Mouse (Mus musculus) stomach, postnatal 0 days (tissue): ENCODE results near the gene Maml1. TPM values are rescaled to one million over a fixed set of nuclear protein-coding genes. Genes with fewer than 3 reads are reported as not detected.

Experiments
- ATAC-seq: fragments of 200-750 bp; cut with Nextera tagmentation; 2 replicates; pipeline ENCODE4 v1.8.0; 2017; ENCODE audit not compliant: low FRiP score, low TSS enrichment
- DNase-seq: peaks from one replicate; pipeline ENCODE4 v3.0.0-alpha.2; 2016; ENCODE audit warnings: low spot score
- H3K27ac ChIP-seq: fragments of 300-500 bp; sonication (generic); replicated peaks from 2 replicates; pipeline ENCODE4 v1.5.1; 2014; ENCODE audit warnings: mild to moderate bottlenecking, control low read depth
- H3K27me3 ChIP-seq: fragments of 300-500 bp; sonication (generic); 2 replicates; pipeline ENCODE4 v1.6.1; 2014; ENCODE audit warnings: low read length; ENCODE audit not compliant: control insufficient read depth, insufficient read depth
- H3K36me3 ChIP-seq: fragments of 300-500 bp; sonication (generic); 2 replicates; pipeline ENCODE4 v1.6.1; 2014; ENCODE audit warnings: low read length, mixed read lengths; ENCODE audit not compliant: control insufficient read depth, insufficient read depth
- H3K4me1 ChIP-seq: fragments of 300-500 bp; sonication (generic); replicated peaks from 2 replicates; pipeline ENCODE4 v1.6.1; 2014; ENCODE audit warnings: antibody characterized with exemption; ENCODE audit not compliant: control insufficient read depth, insufficient read depth
- H3K4me2 ChIP-seq: fragments of 300-500 bp; sonication (generic); replicated peaks from 2 replicates; pipeline ENCODE4 v1.6.1; 2014; ENCODE audit warnings: low read depth, mild to moderate bottlenecking, control low read depth, moderate library complexity
- H3K4me3 ChIP-seq: fragments of 300-500 bp; sonication (generic); 2 replicates; pipeline ENCODE4 v1.5.1; 2014; ENCODE audit warnings: low read depth, low read length, control low read depth
- H3K9ac ChIP-seq: fragments of 300-500 bp; sonication (generic); 2 replicates; pipeline ENCODE4 v1.6.1; 2014; ENCODE audit warnings: mild to moderate bottlenecking, low read length, control low read depth, mixed read lengths
- H3K9me3 ChIP-seq: fragments of 300-500 bp; sonication (generic); 2 replicates; pipeline ENCODE4 v1.6.1; 2016; ENCODE audit warnings: low read length; ENCODE audit not compliant: control insufficient read depth
- CTCF ChIP-seq: IDR thresholded peaks from 2 replicates; pipeline ENCODE4 v1.5.1; 2016; ENCODE audit warnings: antibody characterized with exemption, low read depth, mild to moderate bottlenecking, moderate library complexity
- EP300 ChIP-seq: optimal IDR thresholded peaks from 2 replicates; pipeline ENCODE3; 2016; ENCODE audit warnings: antibody characterized with exemption
- WGBS: fragments of 180-500 bp; shearing (Covaris S2); extraction: QIAGEN DNeasy Blood & Tissue Kit; methylation state at CpG from one replicate; pipeline ENCODE4 v1.1.7; 2014; 5-methylcytosine and 5-hydroxymethylcytosine counted together
- polyA plus RNA-seq: library from polyadenylated mRNA; unstranded; fragments of >200 nt; fragmentation: Nextera tagmentation; extraction: Ambion mirVana; gene quantifications from 2 replicates; pipeline ENCODE4 v1.2.1, GENCODE M21; 2015

Maml1 gene
- polyA plus RNA-seq, 1 experiment from 2014 or later, result 2.4 TPM

DNA sequence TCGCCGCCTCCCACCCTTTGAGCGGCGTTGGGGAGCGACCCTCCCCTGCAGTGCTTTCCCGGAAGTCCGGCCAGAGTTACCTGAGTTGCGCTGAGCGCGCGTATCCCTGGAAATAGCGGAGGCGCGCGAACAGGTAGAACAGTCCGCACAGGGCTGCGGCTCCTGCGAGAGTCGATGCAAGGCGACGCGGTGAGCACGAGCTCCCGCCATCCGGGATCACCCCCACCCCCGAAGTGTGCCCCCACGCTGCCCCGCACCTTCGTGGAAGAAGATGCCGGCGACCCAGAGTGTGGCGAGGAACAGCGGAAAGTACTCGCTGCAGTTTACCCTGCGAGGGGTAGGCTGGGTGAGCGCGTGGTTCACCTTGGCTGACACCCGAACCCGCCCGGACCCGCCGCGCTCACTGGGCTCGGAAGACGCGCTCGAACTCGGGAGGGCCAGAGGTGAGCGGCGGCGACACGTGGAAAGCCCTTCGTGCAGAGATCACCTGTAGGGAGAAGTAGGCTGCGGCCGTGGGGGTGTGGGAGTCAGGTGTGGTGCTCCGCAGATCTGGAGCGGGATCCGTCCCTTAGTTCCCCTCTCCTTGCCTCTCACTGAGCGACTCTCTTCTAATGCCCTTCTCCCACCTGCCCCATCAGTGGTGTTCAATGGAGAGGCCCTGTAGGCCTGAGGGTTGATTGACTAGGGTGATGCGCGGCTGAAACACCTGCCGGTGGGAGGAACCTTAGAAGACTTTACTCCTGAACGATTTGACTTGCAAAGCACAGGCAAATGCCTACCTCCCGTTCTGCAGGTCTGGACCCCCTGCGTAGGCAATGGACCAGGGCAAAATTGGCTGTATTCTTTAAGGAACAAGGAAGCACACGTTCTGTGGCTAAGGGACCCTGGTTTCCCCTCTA lies 54.9 kb downstream of the Maml1 start:
- Histone ChIP-seq H3K9me3 (no peaks in the 10 kb centered on the region), H3K4me3 (peak overlapping the region; percentile 63), H3K4me2 (peak overlapping the region; percentile 97), H3K27ac (no peak overlapping the region; the same call in 1 of the 2 replicates), H3K9ac (peak overlapping the region; percentile 60), H3K36me3 (peaks cover 12% of the 10 kb centered on the region), H3K27me3 (no peaks in the 10 kb centered on the region), H3K4me1 (0 out of 2 replicates have a peak, but pooled peaks cover 4% of the 10 kb centered on the region)
- TF ChIP-seq EP300 (no peak), CTCF (no peak)
- ATAC-seq, result peak; percentile 36
- DNase-seq, result peak; percentile 63
- WGBS, result 3% methylated on average over 64 of the region's 66 CpGs

- peak overlapping the region; percentile 63 for H3K4me3 ChIP-seq
- DNase-seq (peak; percentile 97), ATAC-seq (peak; percentile 89)
- H3K36me3 ChIP-seq, result peaks cover 14% of the 10 kb centered on the region
- no peaks in the 10 kb centered on the region for H3K27me3 ChIP-seq
- H3K9me3 ChIP-seq, result no peaks in the 10 kb centered on the region
- H3K4me1 ChIP-seq, result 0 out of 2 replicates have a peak, but pooled peaks cover 4% of the 10 kb centered on the region
- peak overlapping the region; percentile 97 for H3K4me2 ChIP-seq
- H3K9ac ChIP-seq, result peak overlapping the region; percentile 60
- TF ChIP-seq CTCF, result peak; percentile 67
- no peak for TF ChIP-seq EP300
- WGBS, result 1% methylated on average over 27 of the region's 27 CpGs
- H3K27ac ChIP-seq, result no peak overlapping the region; the same call in 1 of the 2 replicates
Observed at GRCm38 (mm10) chr11:50236540-50236936, 55.6 kb downstream of the Maml1 start.

GRCm38 (mm10) chr11:50234606-50235005 lies 57.5 kb downstream of the Maml1 start:
- Histone ChIP-seq H3K27ac (no peak overlapping the region), H3K4me1 (peaks cover 5% of the 10 kb centered on the region; the same call in 1 of the 2 replicates), H3K36me3 (peaks cover 14% of the 10 kb centered on the region), H3K4me3 (no peak overlapping the region), H3K9ac (no peak overlapping the region), H3K27me3 (no peaks in the 10 kb centered on the region), H3K9me3 (no peaks in the 10 kb centered on the region), H3K4me2 (no peak overlapping the region)
- TF ChIP-seq CTCF (no peak), EP300 (no peak)
- DNase-seq (no peak), ATAC-seq (no peak)
- WGBS, result 96% methylated on average over 25 of the region's 25 CpGs

- no peaks in the 10 kb centered on the region for H3K27me3 ChIP-seq
- TF ChIP-seq EP300, result no peak
- peak; percentile 53 for TF ChIP-seq CTCF
- ATAC-seq (no peak), DNase-seq (no peak)
- no peak overlapping the region for H3K4me3 ChIP-seq
- H3K9me3 ChIP-seq, result no peaks in the 10 kb centered on the region
- 84% methylated on average over 11 of the region's 11 CpGs for WGBS
- H3K27ac ChIP-seq, result no peak overlapping the region
- no peak overlapping the region for H3K9ac ChIP-seq
- H3K4me2 ChIP-seq, result no peak overlapping the region
- peaks cover 14% of the 10 kb centered on the region for H3K36me3 ChIP-seq
- peaks cover 9% of the 10 kb centered on the region; the same call in 1 of the 2 replicates for H3K4me1 ChIP-seq
Observed at GRCm38 (mm10) chr11:50233993-50234392, 58.1 kb downstream of the Maml1 start.

DNA sequence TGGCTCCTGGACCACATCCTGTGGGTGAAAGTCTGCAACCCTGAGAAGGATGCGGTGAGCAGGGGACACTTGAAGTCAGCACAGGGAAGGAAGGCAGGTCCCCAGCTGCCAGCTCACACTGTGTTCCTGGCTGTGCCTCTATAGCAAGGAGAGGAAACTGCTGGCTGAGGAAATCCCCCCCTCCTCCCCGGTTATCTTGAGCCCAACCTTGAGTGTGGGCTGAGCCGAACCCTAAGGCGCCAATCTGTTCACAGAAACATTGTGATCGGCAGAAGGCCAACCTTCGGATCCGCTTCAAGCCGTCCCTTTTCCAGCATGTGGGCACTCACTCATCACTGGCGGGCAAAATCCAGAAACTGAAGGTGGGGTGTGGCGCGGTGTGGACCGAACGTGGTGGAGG lies 59.1 kb downstream of the Maml1 start:
- DNase-seq (no peak), ATAC-seq (no peak)
- Histone ChIP-seq H3K4me3 (no peak overlapping the region), H3K4me1 (peaks cover 12% of the 10 kb centered on the region; the same call in 1 of the 2 replicates), H3K27ac (no peak overlapping the region), H3K9me3 (no peaks in the 10 kb centered on the region), H3K36me3 (peaks cover 14% of the 10 kb centered on the region), H3K4me2 (no peak overlapping the region), H3K9ac (no peak overlapping the region), H3K27me3 (no peaks in the 10 kb centered on the region)
- TF ChIP-seq CTCF (no peak), EP300 (no peak)
- 94% methylated on average over 13 of the region's 13 CpGs for WGBS

GRCm38 (mm10) chr11:50231411-50231810 lies 60.7 kb downstream of the Maml1 start:
- Histone ChIP-seq H3K4me1 (peaks cover 8% of the 10 kb centered on the region; the same call in 1 of the 2 replicates), H3K4me3 (peak overlapping the region; percentile 25; the same call in 1 of the 2 replicates), H3K27ac (no peak overlapping the region), H3K9me3 (no peaks in the 10 kb centered on the region), H3K27me3 (no peaks in the 10 kb centered on the region), H3K36me3 (peaks cover 14% of the 10 kb centered on the region), H3K4me2 (peak overlapping the region; percentile 56), H3K9ac (no peak overlapping the region)
- 25% methylated on average over 8 of the region's 8 CpGs for WGBS
- TF ChIP-seq EP300, result no peak
- TF ChIP-seq CTCF, result peak; percentile 78
- ATAC-seq (no peak), DNase-seq (peak; percentile 77)
